Mouse (Mus musculus): ENCODE measurements around the gene Sgk2. TPM values are rescaled to one million over a fixed set of nuclear protein-coding genes. Genes with fewer than 3 reads are reported as not detected.

Sgk2 gene
- total RNA-seq (2021): under 1 TPM in 1 of 2 experiments, not detected in 1; 0.63 TPM
- long read RNA-seq, experiment 1: 0 reads
- long read RNA-seq, experiment 2, partial matches to known transcripts: 15 of 16 reads
- long read RNA-seq, experiment 2, other reads (novel, unspliced or antisense): 0 of 16 reads

DNA sequence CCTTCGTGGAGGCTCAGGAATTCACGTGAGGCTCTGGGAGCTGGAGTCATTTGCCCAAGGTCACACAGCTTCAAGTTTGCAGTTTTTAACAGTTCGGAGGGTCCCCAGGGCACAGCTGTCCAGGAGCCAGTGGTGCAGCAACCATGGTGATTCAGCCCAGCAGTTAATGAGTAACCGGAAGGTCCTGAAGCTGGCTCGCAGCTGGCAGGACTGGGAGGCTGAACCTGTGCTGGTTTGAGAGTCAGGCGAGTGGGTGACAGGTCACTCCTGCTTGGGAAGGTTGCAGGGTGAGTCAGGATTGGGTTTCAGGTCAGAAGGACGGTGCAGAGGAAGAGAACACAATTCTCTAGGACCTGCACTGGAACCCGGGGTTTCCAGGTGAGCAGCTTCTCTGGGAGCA, at the start of gene Sgk2:
Gene Sgk2, plus strand, starts transcription at position 113 of the 400 bp plus-strand sequence.
- DNase-seq (ENCODE audit: low spot score in 2 of 2): no peak

- no peak for DNase-seq (ENCODE audit: low spot score in 2 of 2)
These were observed 47.6 kb upstream of the Sgk2 start for GRCm38 (mm10) chr2:162939562-162939961.

DNA sequence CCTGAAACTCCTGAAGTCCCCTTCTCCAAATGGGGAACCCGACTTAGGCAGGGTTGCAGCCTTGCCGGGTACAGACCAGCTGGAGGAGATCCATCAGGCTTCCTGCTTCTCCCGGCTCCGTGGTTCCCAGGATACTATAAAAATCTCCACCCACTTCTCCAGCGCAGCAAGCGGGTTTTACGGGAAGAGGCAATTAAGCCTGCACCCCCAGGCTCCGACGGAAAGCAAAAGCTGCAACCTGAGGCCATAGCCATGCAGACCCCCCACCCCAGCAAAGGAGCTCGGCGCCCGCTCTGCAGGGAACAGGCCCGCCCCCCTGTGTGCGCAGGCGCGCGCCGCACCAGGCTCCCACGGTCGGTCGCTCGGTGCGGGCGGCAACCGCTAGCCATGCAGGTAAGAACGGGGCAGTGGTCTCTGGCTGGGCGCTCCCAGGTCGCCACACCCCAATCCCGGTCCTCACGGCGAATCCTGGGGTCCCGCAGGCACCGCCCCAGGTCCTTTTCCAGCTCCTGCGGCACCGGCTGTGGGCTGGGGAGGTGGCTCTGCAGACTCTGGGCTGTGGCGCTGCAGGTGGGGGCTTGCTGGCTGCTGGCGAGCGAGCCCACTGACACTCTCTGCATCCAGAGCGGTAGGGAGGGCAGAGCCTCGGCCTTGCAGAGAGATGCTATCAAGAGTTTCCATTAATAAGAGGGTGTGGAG, 43.8 kb upstream of the Sgk2 start, which contains the start of gene L3mbtl1:
Gene L3mbtl1, plus strand, starts transcription at position 325 of the 699 bp plus-strand sequence.
- peak; percentile 27 to 36 for DNase-seq (ENCODE audit: low spot score in 2 of 2)

- no peak for DNase-seq (ENCODE audit: low spot score in 2 of 2)
These were observed 43.2 kb upstream of the Sgk2 start for GRCm38 (mm10) chr2:162943931-162944330.

GRCm38 (mm10) chr2:162946964-162947363, 40.2 kb upstream of the Sgk2 start:
- DNase-seq (ENCODE audit: low spot score in 2 of 2): no peak

GRCm38 (mm10) chr2:162947736-162948135, 39.4 kb upstream of the Sgk2 start:
- DNase-seq (ENCODE audit: low spot score in 2 of 2): no peak

- no peak for DNase-seq (ENCODE audit: low spot score in 2 of 2)
These were observed 38.9 kb upstream of the Sgk2 start for GRCm38 (mm10) chr2:162948221-162948620.

GRCm38 (mm10) chr2:162950776-162951175, 36.4 kb upstream of the Sgk2 start:
- DNase-seq (ENCODE audit: low spot score in 2 of 2): no peak

- DNase-seq (ENCODE audit: low spot score in 2 of 2): no peak
These were observed 30.3 kb upstream of the Sgk2 start for GRCm38 (mm10) chr2:162956843-162957242.

DNA sequence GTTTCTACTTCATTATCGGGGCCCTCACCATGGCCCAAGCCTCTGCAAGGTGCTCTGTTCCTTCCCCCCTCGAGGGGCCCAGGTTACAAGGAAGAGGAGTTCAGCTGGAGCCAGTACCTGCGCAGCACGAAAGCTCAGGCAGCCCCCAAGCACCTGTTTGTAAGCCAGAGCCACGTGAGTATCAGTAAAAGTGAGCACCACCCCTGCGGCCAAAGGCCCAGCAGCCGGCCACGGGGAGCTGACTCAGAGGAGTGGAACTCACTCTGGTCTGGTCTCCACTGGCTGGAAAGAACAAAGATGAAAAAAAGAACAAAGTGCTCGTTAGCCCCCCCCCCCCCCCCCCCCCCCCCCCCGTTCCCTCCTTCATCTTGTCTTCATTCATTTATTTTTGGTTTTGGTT, 25.8 kb upstream of the Sgk2 start:
- no peak for DNase-seq (ENCODE audit: low spot score in 2 of 2)

DNA sequence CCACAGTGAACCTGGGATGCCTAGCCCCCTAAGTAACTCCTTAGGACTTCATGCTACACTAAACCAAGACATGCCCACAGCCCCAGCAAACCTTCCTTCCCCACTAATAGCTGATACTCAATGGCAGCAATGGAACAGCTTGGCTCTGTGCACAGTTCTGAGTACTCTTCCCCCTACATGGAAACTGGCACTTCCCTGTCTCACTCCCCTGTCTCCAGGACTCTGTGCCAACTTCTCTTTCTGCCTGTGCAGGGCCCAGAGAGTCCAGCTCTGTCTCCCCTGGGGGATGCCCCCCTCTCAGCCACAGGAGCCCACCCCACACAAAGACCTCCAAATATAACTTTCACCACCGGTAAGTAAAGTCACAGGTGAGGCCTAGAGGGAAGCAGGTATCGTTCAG, 20.4 kb upstream of the Sgk2 start:
- no peak for DNase-seq (ENCODE audit: low spot score in 2 of 2)

GRCm38 (mm10) chr2:162968357-162968756, 18.8 kb upstream of the Sgk2 start:
- DNase-seq (ENCODE audit: low spot score in 2 of 2): peak in 1 of 2 experiments; percentile 46

- DNase-seq (ENCODE audit: low spot score in 2 of 2): no peak
These were observed 18.0 kb upstream of the Sgk2 start for GRCm38 (mm10) chr2:162969101-162969500.

DNA sequence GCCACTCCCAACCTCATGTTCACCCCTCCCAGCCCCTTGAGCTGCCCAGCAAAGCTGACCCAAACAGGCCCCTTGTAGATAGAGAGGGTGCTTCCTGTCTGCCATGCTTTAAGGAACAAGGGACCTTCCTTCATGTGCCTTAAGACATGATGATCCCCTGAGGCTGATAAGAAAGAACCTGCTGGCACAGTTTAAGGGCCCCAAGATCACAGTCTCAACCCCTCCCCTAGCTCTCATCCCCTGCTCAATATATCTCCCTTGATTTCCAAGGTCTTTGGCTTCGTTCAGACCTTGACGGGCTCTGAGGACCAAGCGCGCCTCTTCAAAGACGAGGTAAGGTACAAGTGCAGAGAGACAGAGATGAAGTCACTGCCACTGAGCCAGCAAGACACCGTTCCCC, 16.2 kb upstream of the Sgk2 start:
- no peak for DNase-seq (ENCODE audit: low spot score in 2 of 2)

DNA sequence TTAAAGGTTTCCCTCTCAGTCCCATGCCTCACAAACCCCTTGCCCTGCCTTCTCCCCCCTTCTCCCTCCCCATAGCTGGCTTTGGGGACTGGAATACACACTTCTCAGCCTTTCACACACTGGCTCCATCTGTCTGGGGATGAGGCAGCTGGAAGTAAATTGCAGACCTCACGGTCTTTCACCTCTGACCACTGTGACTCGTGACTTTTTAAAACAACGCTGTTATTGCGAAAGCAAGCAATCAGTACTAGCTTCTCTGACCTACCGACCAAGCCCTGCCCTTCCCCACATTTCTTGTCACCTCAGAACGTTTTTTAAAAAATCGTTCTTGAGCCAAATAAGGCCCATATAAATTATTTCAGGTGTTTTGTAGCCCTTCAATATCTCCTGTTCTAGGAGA, 14.4 kb upstream of the Sgk2 start:
- DNase-seq (ENCODE audit: low spot score in 2 of 2): no peak

GRCm38 (mm10) chr2:162973206-162973605, 13.9 kb upstream of the Sgk2 start:
- DNase-seq (ENCODE audit: low spot score in 2 of 2): no peak

DNA sequence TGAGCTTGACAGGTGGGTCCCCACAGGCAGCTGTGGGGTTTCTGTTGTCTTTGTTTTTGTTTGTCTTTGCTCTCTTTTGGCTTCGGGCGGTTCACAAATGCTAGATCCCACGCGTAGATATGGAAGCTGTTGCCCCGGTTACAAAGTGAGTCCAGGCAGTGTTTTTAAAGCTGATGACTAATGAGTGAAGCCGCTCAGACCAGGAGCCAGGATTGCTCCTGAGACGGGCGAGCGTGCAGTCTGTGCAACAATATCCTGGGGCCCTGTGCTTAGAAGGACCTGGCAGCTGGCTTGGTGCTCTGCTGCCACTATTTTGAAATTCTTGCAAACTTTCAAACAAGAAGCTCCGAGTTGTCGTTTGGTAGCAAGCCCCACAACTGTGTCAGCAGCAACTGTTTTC, 13.5 kb upstream of the Sgk2 start:
- DNase-seq (ENCODE audit: low spot score in 2 of 2): no peak

DNA sequence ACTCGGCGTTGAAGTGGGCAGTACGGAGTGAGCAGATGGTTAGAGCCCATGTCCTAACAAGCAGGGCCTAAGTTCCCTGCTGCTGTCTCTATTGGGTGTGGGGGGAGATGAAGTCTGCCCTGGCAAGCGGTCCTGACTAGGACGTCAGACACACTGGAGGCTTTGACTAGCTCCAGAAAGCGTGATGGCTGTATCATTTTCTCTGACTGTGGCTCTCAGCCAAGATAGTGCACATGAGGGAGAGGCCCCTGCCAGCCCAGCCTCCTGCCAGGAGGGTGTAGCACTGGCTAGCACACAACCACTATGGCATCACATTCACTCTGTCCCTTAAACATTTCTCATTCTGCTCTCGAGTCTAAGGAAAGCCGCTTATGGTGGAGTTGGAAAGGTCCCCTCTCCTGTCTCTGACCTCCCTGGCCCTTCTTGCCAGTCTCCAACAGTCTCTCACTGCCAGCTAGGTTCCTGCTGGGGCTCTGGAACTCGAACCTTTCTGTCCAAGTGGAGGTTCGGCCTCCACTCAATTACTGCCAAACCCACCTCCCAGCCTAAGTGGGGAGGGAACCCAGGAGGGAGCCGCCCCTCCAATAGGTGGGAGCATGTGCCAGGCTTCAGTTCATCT, 11.9 kb upstream of the Sgk2 start:
- no peak for DNase-seq (ENCODE audit: low spot score in 2 of 2)

- peak in 1 of 2 experiments; percentile 28 for DNase-seq (ENCODE audit: low spot score in 2 of 2)
These were observed 11.1 kb upstream of the Sgk2 start for GRCm38 (mm10) chr2:162976001-162976400.

DNA sequence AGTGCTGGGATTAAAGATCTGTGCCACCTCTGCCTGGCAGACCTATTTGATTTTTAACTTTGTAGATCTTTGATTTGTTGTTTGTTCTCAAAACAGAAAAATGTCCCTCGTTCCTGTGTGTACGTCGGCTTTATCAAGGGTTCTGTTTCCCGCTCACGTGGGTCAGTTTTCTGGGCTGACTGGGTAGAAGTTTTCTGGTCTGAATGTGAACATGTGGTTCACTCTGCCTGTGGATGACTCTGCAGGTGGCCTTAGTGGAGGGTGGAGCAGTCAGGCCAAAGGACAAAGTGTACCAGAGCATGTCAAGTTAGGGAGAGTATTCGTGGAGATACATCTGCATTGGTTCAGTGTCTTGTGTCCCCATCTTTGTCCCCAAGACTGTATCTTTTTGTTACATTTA, 2.7 kb upstream of the Sgk2 start:
- no peak for DNase-seq (ENCODE audit: low spot score in 2 of 2)

DNA sequence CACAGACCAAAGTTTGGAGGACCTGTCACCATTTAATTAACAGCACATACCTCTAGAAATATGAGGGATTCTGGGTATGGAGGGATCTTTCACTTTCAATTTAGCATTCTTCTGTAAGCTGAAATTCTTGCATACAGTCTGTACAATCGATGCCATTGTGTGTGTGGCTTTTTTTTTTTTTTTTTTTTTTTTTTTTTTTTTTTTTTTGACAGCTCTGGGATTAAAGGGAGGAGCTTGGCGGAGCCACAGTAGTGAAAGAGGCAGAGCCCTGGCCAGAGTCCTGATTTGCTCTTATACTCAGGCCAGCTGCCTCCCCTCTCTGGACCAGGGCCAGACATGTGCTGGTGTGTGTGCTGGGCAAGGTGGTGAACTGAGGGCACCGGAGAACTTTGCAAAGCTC, 1.2 kb upstream of the Sgk2 start:
- no peak for DNase-seq (ENCODE audit: low spot score in 2 of 2)

GRCm38 (mm10) chr2:162986764-162987163, 366 bp upstream of the Sgk2 start:
- DNase-seq (ENCODE audit: low spot score in 2 of 2): no peak

- no peak for DNase-seq (ENCODE audit: low spot score in 2 of 2)
These were observed 1.1 kb downstream of the Sgk2 start for GRCm38 (mm10) chr2:162988235-162988634.

All from adrenal gland, adult 18-20 months (tissue).